Mouse (Mus musculus): ENCODE results near the gene Ifitm3.

- TF ChIP-seq CTCF (IDR thresholded peaks at IDR 0.05; ENCODE audit: insufficient read depth, low read length) (no peak), POLR2A (IDR thresholded peaks at IDR 0.05; ENCODE audit: borderline replicate concordance, extremely low read depth, low read depth, low read length) (no peak)
Measured at GRCm38 (mm10) chr7:141059929-141060328, 49.4 kb upstream of the Ifitm3 start.

Measured in lung, adult 2 months (tissue).